Mouse (Mus musculus): ENCODE measurements around the gene Creb3l1.

DNA sequence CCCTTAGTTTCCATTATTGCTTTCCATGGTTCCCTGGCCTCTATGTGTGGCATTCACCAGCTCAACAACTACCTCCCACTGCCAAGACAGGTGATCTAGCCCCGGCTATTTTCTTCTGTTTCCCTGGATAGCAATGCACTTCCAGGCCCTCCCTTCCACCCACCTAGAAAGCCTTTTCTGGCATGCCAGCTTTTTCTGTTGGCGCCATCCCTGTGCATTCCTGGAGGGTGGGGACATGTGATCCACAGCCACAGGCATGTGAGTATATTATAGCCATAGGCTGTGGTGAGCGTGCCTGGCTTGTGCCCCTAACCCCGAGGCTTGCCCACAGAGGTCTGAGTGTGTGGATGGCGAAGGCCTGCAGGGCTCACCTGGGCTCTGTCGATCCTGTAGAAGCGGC is 88.1 kb downstream of the Creb3l1 start:
- TF ChIP-seq CTCF (IDR thresholded peaks at IDR 0.05; ENCODE audit: control insufficient read depth, insufficient read depth, insufficient replicate concordance, low read depth, low read length) = no peak
- no peak for TF ChIP-seq POLR2A (IDR thresholded peaks at IDR 0.05; ENCODE audit: control insufficient read depth, low read depth, low read length)
